Mouse (Mus musculus) embryonic facial prominence, embryonic 11.5 days (tissue): ENCODE measurements around the gene Rora. TPM values are rescaled to one million over a fixed set of nuclear protein-coding genes. Genes with fewer than 3 reads are reported as not detected.

Experiments
- ATAC-seq: fragments of 200-750 bp; cut with Nextera tagmentation; replicated peaks from 2 replicates; pipeline ENCODE4 v1.8.0; 2017; ENCODE audit warnings: low read depth; ENCODE audit not compliant: insufficient number of reproducible peaks, low FRiP score, low TSS enrichment
- DNase-seq: peaks from one replicate; pipeline ENCODE4 v3.0.0-alpha.2; 2015; ENCODE audit warnings: low spot score
- H3K27ac ChIP-seq: fragments of 300-500 bp; sonication (generic); replicated peaks from 2 replicates; pipeline ENCODE4 v1.5.1; 2014; ENCODE audit warnings: mild to moderate bottlenecking, low read depth, low read length, control low read depth
- H3K27me3 ChIP-seq: fragments of 300-500 bp; sonication (generic); 2 replicates; pipeline ENCODE4 v1.6.1; 2014; ENCODE audit warnings: mild to moderate bottlenecking, low read length, moderate library complexity, mixed read lengths; ENCODE audit not compliant: control insufficient read depth, insufficient read depth
- H3K36me3 ChIP-seq: fragments of 300-500 bp; sonication (generic); replicated peaks from 2 replicates; pipeline ENCODE4 v1.6.1; 2014; ENCODE audit warnings: low read depth, mild to moderate bottlenecking, low read length, moderate library complexity, mixed read lengths; ENCODE audit not compliant: control insufficient read depth, insufficient read depth
- H3K4me1 ChIP-seq: fragments of 300-500 bp; sonication (generic); 2 replicates; pipeline ENCODE4 v1.6.1; 2014; ENCODE audit warnings: low read length, mixed read lengths; ENCODE audit not compliant: control insufficient read depth, insufficient read depth
- H3K4me2 ChIP-seq: fragments of 300-500 bp; sonication (generic); 2 replicates; pipeline ENCODE4 v1.6.1; 2014; ENCODE audit warnings: low read depth, mild to moderate bottlenecking, control low read depth, low read length, moderate library complexity
- H3K4me3 ChIP-seq: fragments of 300-500 bp; sonication (generic); 2 replicates; pipeline ENCODE4 v1.5.1; 2014; ENCODE audit warnings: low read depth, low read length, control low read depth
- H3K9ac ChIP-seq: fragments of 300-500 bp; sonication (generic); replicated peaks from 2 replicates; pipeline ENCODE4 v1.6.1; 2014; ENCODE audit warnings: mild to moderate bottlenecking, control low read depth, low read length
- H3K9me3 ChIP-seq: fragments of 300-500 bp; sonication (generic); replicated peaks from 2 replicates; pipeline ENCODE4 v1.6.1; 2016; ENCODE audit warnings: mild to moderate bottlenecking, low read length, inconsistent platforms, mixed read lengths; ENCODE audit not compliant: control insufficient read depth
- WGBS: fragments of 180-500 bp; shearing (Covaris S2); extraction: QIAGEN DNeasy Blood & Tissue Kit; methylation state at CpG from one replicate; pipeline ENCODE4 v1.1.7; 2014; 5-methylcytosine and 5-hydroxymethylcytosine counted together
- polyA plus RNA-seq: library from polyadenylated mRNA; unstranded; fragments of >200 nt; fragmentation: Nextera tagmentation; extraction: Ambion mirVana; gene quantifications from 2 replicates; pipeline ENCODE4 v1.2.1, GENCODE M21; 2014

Rora gene
- polyA plus RNA-seq, 1 experiment from 2014 or later: 5.7 TPM

GRCm38 (mm10) chr9:68648061-68648460 is 5.5 kb upstream of the Rora start:
- no peaks in the 10 kb centered on the region for H3K9me3 ChIP-seq
- H3K27ac ChIP-seq: no peak overlapping the region
- no peaks in the 10 kb centered on the region for H3K4me1 ChIP-seq
- DNase-seq (no peak), ATAC-seq (no peak)
- no peaks in the 10 kb centered on the region for H3K36me3 ChIP-seq
- no peak overlapping the region for H3K4me3 ChIP-seq
- H3K27me3 ChIP-seq: no peaks in the 10 kb centered on the region
- H3K4me2 ChIP-seq: no peak overlapping the region
- WGBS: 81% methylated on average over 3 of the region's 3 CpGs
- H3K9ac ChIP-seq: no peak overlapping the region

DNA sequence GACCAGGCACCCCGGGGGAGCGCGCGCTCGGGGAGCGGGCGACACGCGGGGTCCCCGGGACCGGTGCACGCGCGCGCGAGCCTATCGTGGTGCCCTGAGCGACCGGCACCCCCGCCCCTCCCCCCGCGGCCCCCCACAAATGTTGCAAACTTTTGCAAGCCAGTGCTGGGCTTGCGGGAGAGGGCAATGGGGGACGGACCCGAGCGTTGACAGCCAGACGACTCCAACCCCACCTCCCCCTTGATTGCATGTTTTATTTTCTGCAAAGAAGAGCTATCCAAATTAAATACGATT is 400 bp downstream of the Rora start:
- peak overlapping the region; percentile 81 for H3K4me3 ChIP-seq
- no peaks in the 10 kb centered on the region; the same call in 1 of the 2 replicates for H3K27me3 ChIP-seq
- H3K9me3 ChIP-seq: no peaks in the 10 kb centered on the region
- DNase-seq (no peak), ATAC-seq (no peak)
- WGBS: under 1% methylated on average over 27 of the region's 28 CpGs
- H3K9ac ChIP-seq: peak overlapping the region; percentile 78
- H3K4me1 ChIP-seq: no peaks in the 10 kb centered on the region; the same call in 1 of the 2 replicates
- H3K4me2 ChIP-seq: peak overlapping the region; percentile 94
- H3K27ac ChIP-seq: peak overlapping the region; percentile 85
- no peaks in the 10 kb centered on the region for H3K36me3 ChIP-seq

- ATAC-seq (no peak), DNase-seq (peak; percentile 60)
- H3K9me3 ChIP-seq: no peaks in the 10 kb centered on the region
- H3K27me3 ChIP-seq: no peaks in the 10 kb centered on the region; the same call in 1 of the 2 replicates
- no peak overlapping the region for H3K27ac ChIP-seq
- H3K4me3 ChIP-seq: peak overlapping the region; percentile 81
- H3K9ac ChIP-seq: peak overlapping the region; percentile 78
- WGBS: under 1% methylated on average over 42 of the region's 43 CpGs
- H3K36me3 ChIP-seq: no peaks in the 10 kb centered on the region
- no peaks in the 10 kb centered on the region; the same call in 1 of the 2 replicates for H3K4me1 ChIP-seq
- H3K4me2 ChIP-seq: peak overlapping the region; percentile 94
Observed at GRCm38 (mm10) chr9:68654333-68655017, 889 bp downstream of the Rora start.

DNA sequence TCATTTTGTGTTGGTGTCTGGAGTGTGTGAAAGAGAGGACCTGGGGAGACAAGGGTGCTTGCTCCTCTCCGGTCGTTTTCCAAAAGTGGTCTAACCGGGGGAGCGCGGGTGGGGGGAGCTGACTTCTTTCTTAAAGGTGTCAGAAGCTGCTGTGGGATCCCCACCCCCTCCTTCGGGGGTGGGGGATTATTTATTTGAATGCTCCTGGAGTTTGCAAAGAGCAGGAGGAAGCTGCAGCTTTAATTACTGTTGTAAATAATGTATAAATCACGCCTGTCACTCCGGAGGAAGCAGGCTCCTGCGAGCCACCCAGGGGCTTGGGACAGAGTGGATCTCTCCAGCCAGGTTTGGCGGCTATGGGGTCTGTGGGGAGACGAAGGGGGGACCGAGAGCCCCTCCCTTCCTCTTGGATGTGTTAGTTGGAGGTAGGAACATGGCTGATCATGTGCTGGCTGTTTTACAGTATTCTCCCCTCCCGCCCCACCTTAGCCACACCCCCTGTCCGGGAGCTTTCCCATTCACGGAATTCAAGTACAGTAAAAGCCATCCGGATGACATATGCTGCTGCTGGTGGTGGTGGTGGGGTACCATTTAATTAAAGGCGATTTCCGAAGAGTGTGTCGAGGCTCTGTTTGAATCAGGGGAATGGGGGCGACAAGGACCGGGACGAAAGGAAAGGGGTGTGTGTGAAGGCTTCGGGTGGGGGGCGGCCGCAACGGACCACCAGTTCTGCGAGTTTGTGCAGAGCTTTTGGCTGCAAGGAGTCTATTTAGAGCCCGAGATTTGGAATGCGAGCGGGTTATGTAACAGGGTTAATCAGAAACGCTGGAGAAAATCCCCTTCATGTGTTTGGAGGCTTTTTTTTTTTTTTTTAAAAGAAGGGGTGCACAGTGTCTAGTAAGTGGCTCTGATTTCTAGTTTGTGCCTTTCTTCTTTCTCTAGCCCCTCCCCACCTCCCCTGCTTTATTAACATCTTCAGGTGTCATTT is 1.7 kb downstream of the Rora start:
- Histone ChIP-seq H3K4me1 (no peaks in the 10 kb centered on the region; the same call in 1 of the 2 replicates), H3K9ac (peak overlapping the region; percentile 78), H3K27me3 (no peaks in the 10 kb centered on the region; the same call in 1 of the 2 replicates), H3K36me3 (no peaks in the 10 kb centered on the region), H3K27ac (no peak overlapping the region), H3K4me3 (peak overlapping the region; percentile 81), H3K9me3 (no peaks in the 10 kb centered on the region), H3K4me2 (peak overlapping the region; percentile 94)
- WGBS: 3% methylated on average over 31 of the region's 31 CpGs
- ATAC-seq (no peak), DNase-seq (peak; percentile 52)

DNA sequence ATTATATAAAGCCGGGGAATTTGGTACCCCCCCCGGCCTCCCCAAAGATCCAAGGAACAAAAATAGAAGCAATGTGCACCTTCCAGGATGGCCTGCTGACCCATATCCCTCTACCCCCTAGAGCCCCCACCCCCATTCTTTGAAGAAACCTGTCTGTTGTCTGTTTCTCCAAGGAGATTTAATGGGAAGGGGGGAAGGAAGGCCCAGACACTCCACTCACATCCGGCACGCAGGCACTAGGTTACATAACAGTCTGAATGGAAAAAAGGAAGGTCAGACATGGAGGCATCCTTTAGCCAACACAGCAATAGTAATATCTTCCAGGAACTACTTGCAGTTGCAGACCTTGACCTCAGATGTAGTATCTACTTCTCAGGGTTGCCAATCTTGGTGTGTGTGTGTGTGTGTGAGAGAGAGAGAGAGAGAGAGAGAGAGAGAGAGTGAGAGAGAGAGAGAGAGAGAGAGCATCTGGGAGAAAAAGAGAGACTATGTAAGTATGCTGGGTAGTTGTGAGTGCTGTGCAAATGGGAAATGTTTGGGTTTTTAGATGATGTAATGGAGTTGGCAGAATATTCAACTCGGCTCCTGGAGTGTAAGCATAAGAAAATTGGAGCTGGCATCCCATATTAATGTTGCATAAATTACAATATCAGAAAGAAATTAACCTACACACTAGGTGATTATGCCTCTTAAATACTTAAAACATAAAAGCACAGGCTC is 2.6 kb downstream of the Rora start:
- H3K27ac ChIP-seq: no peak overlapping the region
- 44% methylated on average over 5 of the region's 5 CpGs for WGBS
- H3K4me3 ChIP-seq: no peak overlapping the region
- H3K4me1 ChIP-seq: no peaks in the 10 kb centered on the region; the same call in 1 of the 2 replicates
- H3K4me2 ChIP-seq: no peak overlapping the region
- DNase-seq: no peak
- no peaks in the 10 kb centered on the region; the same call in 1 of the 2 replicates for H3K27me3 ChIP-seq
- no peak overlapping the region for H3K9ac ChIP-seq
- H3K9me3 ChIP-seq: no peaks in the 10 kb centered on the region
- no peak for ATAC-seq
- no peaks in the 10 kb centered on the region for H3K36me3 ChIP-seq

- Histone ChIP-seq H3K27me3 (no peaks in the 10 kb centered on the region; the same call in 1 of the 2 replicates), H3K4me1 (no peaks in the 10 kb centered on the region; the same call in 1 of the 2 replicates), H3K9ac (no peak overlapping the region), H3K27ac (no peak overlapping the region), H3K4me2 (no peak overlapping the region), H3K9me3 (no peaks in the 10 kb centered on the region), H3K4me3 (no peak overlapping the region), H3K36me3 (no peaks in the 10 kb centered on the region)
- no peak for ATAC-seq
- no peak for DNase-seq
- WGBS: 39% methylated on average over 6 of the region's 6 CpGs
Observed at GRCm38 (mm10) chr9:68656796-68657130, 3.2 kb downstream of the Rora start.

- 92% methylated on average over 3 of the region's 3 CpGs for WGBS
- ATAC-seq (no peak), DNase-seq (no peak)
- no peaks in the 10 kb centered on the region for H3K9me3 ChIP-seq
- no peak overlapping the region for H3K4me3 ChIP-seq
- H3K27me3 ChIP-seq: no peaks in the 10 kb centered on the region
- H3K4me2 ChIP-seq: no peak overlapping the region
- no peak overlapping the region for H3K9ac ChIP-seq
- no peaks in the 10 kb centered on the region; the same call in 1 of the 2 replicates for H3K4me1 ChIP-seq
- no peak overlapping the region for H3K27ac ChIP-seq
- H3K36me3 ChIP-seq: no peaks in the 10 kb centered on the region
Observed at GRCm38 (mm10) chr9:68670731-68671130, 17.1 kb downstream of the Rora start.
